Mouse (Mus musculus): ENCODE measurements around the gene Hist1h2ah. TPM values are rescaled to one million over a fixed set of nuclear protein-coding genes. Genes with fewer than 3 reads are reported as not detected.

Hist1h2ah gene
- polyA plus RNA-seq, 1 experiment from 2014 or later, result 10.7 TPM

GRCm38 (mm10) chr13:22019934-22020835, 15.2 kb downstream of the Hist1h2ah start:
- Histone ChIP-seq H3K4me3 (ENCODE audit: low read depth, low read length) (peak overlapping the region; percentile 57), H3K4me1 (replicated peaks; ENCODE audit: control insufficient read depth, insufficient read depth, low read length) (peaks cover 7% of the 10 kb centered on the region; the same call in 1 of the 2 replicates), H3K9ac (ENCODE audit: low read depth, low read length) (peak overlapping the region; percentile 69), H3K4me2 (peak overlapping the region; percentile 78), H3K36me3 (ENCODE audit: control insufficient read depth, insufficient read depth, low read length) (no peaks in the 10 kb centered on the region), H3K27ac (ENCODE audit: low read depth, low read length) (0 out of 2 replicates have a peak overlapping the region, but pooled peaks have one; percentile 11), H3K27me3 (replicated peaks; ENCODE audit: control insufficient read depth, insufficient read depth, low read length) (no peaks in the 10 kb centered on the region), H3K9me3 (ENCODE audit: control insufficient read depth, low read length) (no peaks in the 10 kb centered on the region)
- peak; percentile 55 for DNase-seq (ENCODE audit: low spot score)
- peak; percentile 74 for ATAC-seq (replicated peaks; ENCODE audit: low FRiP score)
- under 1% methylated on average over 44 of the region's 44 CpGs for WGBS

GRCm38 (mm10) chr13:22015479-22016450, 19.6 kb downstream of the Hist1h2ah start:
- Histone ChIP-seq H3K27me3 (replicated peaks; ENCODE audit: control insufficient read depth, insufficient read depth, low read length) (peaks cover 31% of the 10 kb centered on the region), H3K9ac (ENCODE audit: low read depth, low read length) (no peak overlapping the region)
- peak; percentile 86 for ATAC-seq (replicated peaks; ENCODE audit: low FRiP score)

DNA sequence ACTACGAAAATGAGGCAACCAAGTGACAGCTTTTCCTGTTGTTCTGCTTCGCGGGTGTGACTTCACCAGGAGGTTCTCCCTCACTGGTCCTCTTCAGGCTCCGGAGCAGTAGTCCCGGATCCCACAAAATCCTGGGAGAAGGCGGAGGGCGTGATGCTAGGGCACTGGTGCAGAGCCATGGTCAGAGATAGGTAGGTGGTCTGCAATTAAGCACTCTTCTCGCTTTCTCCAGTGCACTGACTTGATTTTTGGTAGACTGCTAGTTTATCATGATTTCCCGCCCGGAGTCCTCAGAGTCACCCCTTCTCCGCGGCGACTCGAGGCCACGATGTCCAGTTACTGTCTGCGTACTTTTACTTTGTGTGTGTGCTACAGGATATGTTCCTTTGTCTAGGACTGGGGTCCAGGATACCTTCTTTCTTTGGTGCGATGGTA, 20.9 kb downstream of the Hist1h2ah start:
- Histone ChIP-seq H3K27ac (ENCODE audit: low read depth, low read length) (no peak overlapping the region), H3K4me2 (peak overlapping the region; percentile 68), H3K9ac (ENCODE audit: low read depth, low read length) (no peak overlapping the region), H3K9me3 (ENCODE audit: control insufficient read depth, low read length) (no peaks in the 10 kb centered on the region), H3K4me1 (replicated peaks; ENCODE audit: control insufficient read depth, insufficient read depth, low read length) (peaks cover 10% of the 10 kb centered on the region; the same call in 1 of the 2 replicates), H3K27me3 (replicated peaks; ENCODE audit: control insufficient read depth, insufficient read depth, low read length) (peaks cover 44% of the 10 kb centered on the region), H3K36me3 (ENCODE audit: control insufficient read depth, insufficient read depth, low read length) (no peaks in the 10 kb centered on the region), H3K4me3 (ENCODE audit: low read depth, low read length) (peak overlapping the region; percentile 29)
- WGBS, result 3% methylated on average over 17 of the region's 17 CpGs
- DNase-seq (ENCODE audit: low spot score) (peak; percentile 60), ATAC-seq (replicated peaks; ENCODE audit: low FRiP score) (no peak)

More at GRCm38 (mm10) chr13:22015479-22016450, 19.6 kb downstream of the Hist1h2ah start:
- WGBS, result 14% methylated on average over 27 of the region's 27 CpGs
- H3K4me2 ChIP-seq, result peak overlapping the region; percentile 68
- H3K27ac ChIP-seq (ENCODE audit: low read depth, low read length), result no peak overlapping the region
- H3K36me3 ChIP-seq (ENCODE audit: control insufficient read depth, insufficient read depth, low read length), result no peaks in the 10 kb centered on the region
- peak; percentile 91 for DNase-seq (ENCODE audit: low spot score)
- no peaks in the 10 kb centered on the region for H3K9me3 ChIP-seq (ENCODE audit: control insufficient read depth, low read length)
- H3K4me3 ChIP-seq (ENCODE audit: low read depth, low read length), result peak overlapping the region; percentile 29
- H3K4me1 ChIP-seq (replicated peaks; ENCODE audit: control insufficient read depth, insufficient read depth, low read length), result peaks cover 10% of the 10 kb centered on the region; the same call in 1 of the 2 replicates

- peaks cover 10% of the 10 kb centered on the region; the same call in 1 of the 2 replicates for H3K4me1 ChIP-seq (replicated peaks; ENCODE audit: control insufficient read depth, insufficient read depth, low read length)
- peak overlapping the region; percentile 68 for H3K4me2 ChIP-seq
- H3K9me3 ChIP-seq (ENCODE audit: control insufficient read depth, low read length), result no peaks in the 10 kb centered on the region
- peak overlapping the region; percentile 29 for H3K4me3 ChIP-seq (ENCODE audit: low read depth, low read length)
- no peaks in the 10 kb centered on the region for H3K36me3 ChIP-seq (ENCODE audit: control insufficient read depth, insufficient read depth, low read length)
- ATAC-seq (replicated peaks; ENCODE audit: low FRiP score) (no peak), DNase-seq (ENCODE audit: low spot score) (peak; percentile 32)
- peaks cover 51% of the 10 kb centered on the region for H3K27me3 ChIP-seq (replicated peaks; ENCODE audit: control insufficient read depth, insufficient read depth, low read length)
- H3K27ac ChIP-seq (ENCODE audit: low read depth, low read length), result no peak overlapping the region
- no peak overlapping the region for H3K9ac ChIP-seq (ENCODE audit: low read depth, low read length)
- 20% methylated on average over 13 of the region's 13 CpGs for WGBS
Observed at GRCm38 (mm10) chr13:22013716-22014115, 21.7 kb downstream of the Hist1h2ah start.

DNA sequence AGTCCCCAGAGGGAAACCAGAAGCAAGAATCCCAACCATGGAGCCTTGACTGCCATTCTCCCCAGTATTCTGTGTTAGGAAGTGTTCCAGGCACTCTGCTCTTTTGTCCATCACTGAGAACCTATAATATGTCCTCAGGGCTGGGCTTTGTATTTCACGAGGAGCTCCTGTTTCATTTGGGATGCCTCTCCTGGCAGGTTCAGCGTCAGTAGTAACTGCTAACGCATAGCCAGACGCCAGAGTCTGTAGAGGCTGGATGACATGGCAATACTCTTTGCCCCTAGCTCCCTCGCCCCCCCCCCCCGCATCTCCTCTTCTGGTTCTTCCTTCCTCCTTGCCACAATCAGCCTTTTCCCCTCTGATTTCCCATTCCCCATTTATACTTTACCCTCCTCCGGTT, 25.7 kb downstream of the Hist1h2ah start, which contains the start of gene Prss16:
Prss16 (minus strand) TSS at position 101 of the 400 bp plus-strand sequence.
- Histone ChIP-seq H3K9ac (ENCODE audit: low read depth, low read length) (no peak within 1 kb of the TSS), H3K4me3 (ENCODE audit: low read depth, low read length) (no peak within 1 kb of the TSS), H3K36me3 (ENCODE audit: control insufficient read depth, insufficient read depth, low read length) (no peaks in the 10 kb centered on the region), H3K4me2 (no peak within 1 kb of the TSS), H3K9me3 (ENCODE audit: control insufficient read depth, low read length) (no peaks in the 10 kb centered on the region), H3K27ac (ENCODE audit: low read depth, low read length) (no peak within 1 kb of the TSS), H3K27me3 (replicated peaks; ENCODE audit: control insufficient read depth, insufficient read depth, low read length) (peaks cover 90% of the 10 kb centered on the region), H3K4me1 (replicated peaks; ENCODE audit: control insufficient read depth, insufficient read depth, low read length) (peaks cover 16% of the 10 kb centered on the region; the same call in 1 of the 2 replicates)
- WGBS, result 26% methylated on average over 6 of the region's 7 CpGs
- ATAC-seq (replicated peaks; ENCODE audit: low FRiP score), result no peak
- DNase-seq (ENCODE audit: low spot score), result no peak

GRCm38 (mm10) chr13:22008707-22009106, 26.7 kb downstream of the Hist1h2ah start:
- no peak overlapping the region for H3K9ac ChIP-seq (ENCODE audit: low read depth, low read length)
- H3K27ac ChIP-seq (ENCODE audit: low read depth, low read length), result no peak overlapping the region
- WGBS, result 85% methylated on average over 3 of the region's 3 CpGs
- H3K4me3 ChIP-seq (ENCODE audit: low read depth, low read length), result no peak overlapping the region
- ATAC-seq (replicated peaks; ENCODE audit: low FRiP score), result no peak
- H3K4me2 ChIP-seq, result no peak overlapping the region
- peaks cover 12% of the 10 kb centered on the region; the same call in 1 of the 2 replicates for H3K4me1 ChIP-seq (replicated peaks; ENCODE audit: control insufficient read depth, insufficient read depth, low read length)
- no peaks in the 10 kb centered on the region for H3K36me3 ChIP-seq (ENCODE audit: control insufficient read depth, insufficient read depth, low read length)
- peaks cover 91% of the 10 kb centered on the region for H3K27me3 ChIP-seq (replicated peaks; ENCODE audit: control insufficient read depth, insufficient read depth, low read length)
- no peak for DNase-seq (ENCODE audit: low spot score)
- no peaks in the 10 kb centered on the region for H3K9me3 ChIP-seq (ENCODE audit: control insufficient read depth, low read length)

- H3K9me3 ChIP-seq (ENCODE audit: control insufficient read depth, low read length), result no peaks in the 10 kb centered on the region
- DNase-seq (ENCODE audit: low spot score) (no peak), ATAC-seq (replicated peaks; ENCODE audit: low FRiP score) (no peak)
- H3K4me1 ChIP-seq (replicated peaks; ENCODE audit: control insufficient read depth, insufficient read depth, low read length), result peaks cover 10% of the 10 kb centered on the region; the same call in 1 of the 2 replicates
- H3K4me3 ChIP-seq (ENCODE audit: low read depth, low read length), result no peak overlapping the region
- H3K9ac ChIP-seq (ENCODE audit: low read depth, low read length), result no peak overlapping the region
- no peak overlapping the region for H3K27ac ChIP-seq (ENCODE audit: low read depth, low read length)
- WGBS, result 56% methylated on average over 7 of the region's 7 CpGs
- no peaks in the 10 kb centered on the region for H3K36me3 ChIP-seq (ENCODE audit: control insufficient read depth, insufficient read depth, low read length)
- no peak overlapping the region for H3K4me2 ChIP-seq
- peaks cover 93% of the 10 kb centered on the region for H3K27me3 ChIP-seq (replicated peaks; ENCODE audit: control insufficient read depth, insufficient read depth, low read length)
Observed at GRCm38 (mm10) chr13:22007872-22008271, 27.5 kb downstream of the Hist1h2ah start.

DNA sequence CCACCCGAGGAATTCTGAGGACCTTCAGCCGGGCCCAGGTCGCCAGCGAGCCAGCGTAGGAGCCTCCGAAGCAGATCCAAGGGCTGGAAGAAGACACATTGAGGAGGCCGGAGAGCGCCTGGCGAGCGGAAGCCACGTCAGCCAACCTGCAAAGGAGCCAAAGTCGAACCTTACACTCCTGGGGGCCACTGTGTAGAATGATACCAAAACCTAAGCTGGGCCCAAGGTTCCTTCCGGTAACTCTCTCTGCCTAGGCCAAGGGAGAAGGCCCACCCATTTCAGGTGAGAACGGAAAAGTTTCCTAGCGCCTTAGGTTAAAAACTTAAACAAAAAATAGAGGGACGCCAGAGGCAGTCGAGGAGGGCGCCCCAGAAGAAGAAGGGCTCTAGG, 28.3 kb downstream of the Hist1h2ah start:
- H3K4me2 ChIP-seq, result peak overlapping the region; percentile 98
- ATAC-seq (replicated peaks; ENCODE audit: low FRiP score), result no peak
- H3K27me3 ChIP-seq (replicated peaks; ENCODE audit: control insufficient read depth, insufficient read depth, low read length), result peaks cover 92% of the 10 kb centered on the region
- WGBS, result 5% methylated on average over 18 of the region's 18 CpGs
- no peak overlapping the region for H3K27ac ChIP-seq (ENCODE audit: low read depth, low read length)
- DNase-seq (ENCODE audit: low spot score), result no peak
- H3K9me3 ChIP-seq (ENCODE audit: control insufficient read depth, low read length), result no peaks in the 10 kb centered on the region
- no peak overlapping the region for H3K9ac ChIP-seq (ENCODE audit: low read depth, low read length)
- peaks cover 10% of the 10 kb centered on the region; the same call in 1 of the 2 replicates for H3K4me1 ChIP-seq (replicated peaks; ENCODE audit: control insufficient read depth, insufficient read depth, low read length)
- H3K4me3 ChIP-seq (ENCODE audit: low read depth, low read length), result peak overlapping the region; percentile 67
- no peaks in the 10 kb centered on the region for H3K36me3 ChIP-seq (ENCODE audit: control insufficient read depth, insufficient read depth, low read length)

Data from liver, embryonic 11.5 days (tissue).